ENCODE assay signal across 9 mouse cellular contexts in genomic region chr19:56396227-56396626, GRCm38 (mm10). TPM values are rescaled to one million over a fixed set of nuclear protein-coding genes. Genes with fewer than 3 reads are reported as not detected.
DNase-seq lines count a peak whose midpoint lies in the region; ATAC-seq and TF ChIP-seq lines count a peak whose summit lies in the region.
"Had no signal": no experiment of that assay in that cellular context is flagged by ENCODE, and none has a peak within 500 bp of the region (broad histone marks: within the 10 kb centered on the region; RNA-seq: fewer than 3 reads in every experiment).

No protein-coding gene starts in this region.

- H3K4me2 ChIP-seq in kidney, postnatal 0 days (ENCODE audit: low read length), result peak overlapping the region; percentile 89
- H3K4me2 ChIP-seq in intestine, embryonic 16.5 days (ENCODE audit: low read depth, low read length), result peak overlapping the region; percentile 93
- H3K4me2 ChIP-seq in neural tube, embryonic 12.5 days (replicated peaks), result peak overlapping the region; percentile 96

- intact Hi-C loops in left cerebral cortex, postnatal 14 days (cut with DNase I), result no loop called here

- no peak for TF ChIP-seq CTCF in kidney, postnatal 0 days (IDR thresholded peaks at IDR 0.05; ENCODE audit: low read depth)

- ATAC-seq in kidney, postnatal 0 days (replicated peaks; ENCODE audit: low FRiP score, low read depth), result no peak
- no peak for ATAC-seq in intestine, embryonic 16.5 days
- ATAC-seq in neural tube, embryonic 12.5 days (ENCODE audit: low FRiP score, low read depth), result no peak

- no peak overlapping the region for H3K27ac ChIP-seq in kidney, postnatal 0 days
- 0 out of 2 replicates have a peak overlapping the region, but pooled peaks have one; percentile 92 for H3K27ac ChIP-seq in embryonic facial prominence, embryonic 10.5 days (replicated peaks)
- no peak overlapping the region for H3K27ac ChIP-seq in intestine, embryonic 16.5 days (ENCODE audit: low read length)
- H3K27ac ChIP-seq in neural tube, embryonic 12.5 days, result no peak overlapping the region

- H3K9ac ChIP-seq in kidney, postnatal 0 days (ENCODE audit: low read depth, low read length), result peak overlapping the region; percentile 74
- peak overlapping the region; percentile 87 for H3K9ac ChIP-seq in intestine, embryonic 16.5 days (ENCODE audit: low read depth, low read length)
- 0 out of 2 replicates have a peak overlapping the region, but pooled peaks have one; percentile 65 for H3K9ac ChIP-seq in neural tube, embryonic 12.5 days

- H3K27me3 ChIP-seq in kidney, postnatal 0 days (ENCODE audit: insufficient read depth, low read length), result no peaks in the 10 kb centered on the region
- H3K27me3 ChIP-seq in embryonic facial prominence, embryonic 10.5 days (replicated peaks; ENCODE audit: low read depth, poor library complexity, severe bottlenecking), result peaks cover 40% of the 10 kb centered on the region
- no peaks in the 10 kb centered on the region for H3K27me3 ChIP-seq in intestine, embryonic 16.5 days (replicated peaks; ENCODE audit: control insufficient read depth, insufficient read depth, low read length)
- H3K27me3 ChIP-seq in neural tube, embryonic 12.5 days (replicated peaks), result peaks cover 39% of the 10 kb centered on the region

- H3K36me3 ChIP-seq in kidney, postnatal 0 days (ENCODE audit: insufficient read depth, low read length), result no peaks in the 10 kb centered on the region
- H3K36me3 ChIP-seq in embryonic facial prominence, embryonic 10.5 days (replicated peaks), result 0 out of 2 replicates have a peak, but pooled peaks cover 4% of the 10 kb centered on the region
- H3K36me3 ChIP-seq in intestine, embryonic 16.5 days (ENCODE audit: control insufficient read depth, insufficient read depth, low read length), result no peaks in the 10 kb centered on the region
- H3K36me3 ChIP-seq in neural tube, embryonic 12.5 days, result no peaks in the 10 kb centered on the region

- no peaks in the 10 kb centered on the region for H3K9me3 ChIP-seq in kidney, postnatal 0 days (replicated peaks; ENCODE audit: low read length)
- no peaks in the 10 kb centered on the region for H3K9me3 ChIP-seq in embryonic facial prominence, embryonic 10.5 days
- H3K9me3 ChIP-seq in intestine, embryonic 16.5 days (ENCODE audit: control insufficient read depth, low read length), result no peaks in the 10 kb centered on the region
- no peaks in the 10 kb centered on the region for H3K9me3 ChIP-seq in neural tube, embryonic 12.5 days

- 0 out of 2 replicates have a peak, but pooled peaks cover 9% of the 10 kb centered on the region for H3K4me1 ChIP-seq in kidney, postnatal 0 days (replicated peaks; ENCODE audit: insufficient read depth, low read length)
- H3K4me1 ChIP-seq in embryonic facial prominence, embryonic 10.5 days, result peaks cover 37% of the 10 kb centered on the region
- peaks cover 23% of the 10 kb centered on the region for H3K4me1 ChIP-seq in intestine, embryonic 16.5 days (ENCODE audit: control insufficient read depth, insufficient read depth, low read length)
- H3K4me1 ChIP-seq in neural tube, embryonic 12.5 days, result peaks cover 13% of the 10 kb centered on the region

- peak overlapping the region; percentile 60 for H3K4me3 ChIP-seq in kidney, postnatal 0 days (replicated peaks; ENCODE audit: low read depth, low read length)
- H3K4me3 ChIP-seq in embryonic facial prominence, embryonic 10.5 days, result peak overlapping the region; percentile 68
- peak overlapping the region; percentile 68 for H3K4me3 ChIP-seq in intestine, embryonic 16.5 days (ENCODE audit: low read length)
- peak overlapping the region; percentile 54; the same call in 1 of the 2 replicates for H3K4me3 ChIP-seq in neural tube, embryonic 12.5 days

- no peak for DNase-seq in kidney, postnatal 0 days (ENCODE audit: low spot score)
- no peak for DNase-seq in kidney, postnatal 14 days
- DNase-seq in embryonic facial prominence, embryonic 10.5 days (ENCODE audit: low spot score), result no peak
- no peak for DNase-seq in left cerebral cortex, postnatal 14 days (ENCODE audit: low spot score in 2 of 2)
- DNase-seq in left cerebral cortex, adult 18-20 months (ENCODE audit: low spot score in 2 of 2), result no peak
- no peak for DNase-seq in urinary bladder, adult 2 months (ENCODE audit: low spot score)

- WGBS in kidney, postnatal 0 days, result 36% methylated on average over 12 of the region's 12 CpGs
- 46% methylated on average over 12 of the region's 12 CpGs for WGBS in embryonic facial prominence, embryonic 10.5 days
- WGBS in intestine, embryonic 16.5 days, result 44% methylated on average over 12 of the region's 12 CpGs
- WGBS in neural tube, embryonic 12.5 days, result 45% methylated on average over 12 of the region's 12 CpGs

RNA-seq across cellular contexts. Expression of gene Casp7, which starts 0.7 kb away (rescaled TPM):
- polyA plus RNA-seq in kidney, postnatal 0 days (2015; fragmentation: Nextera tagmentation; extraction: Ambion mirVana), result 24.2 and 28.6 TPM in 2 replicates
- polyA plus RNA-seq in embryonic facial prominence, embryonic 10.5 days (2016; fragmentation: Nextera tagmentation; extraction: Ambion mirVana), result 15.9 and 17.8 TPM in 2 replicates
- 41.0 and 41.7 TPM in 2 replicates for polyA plus RNA-seq in intestine, embryonic 16.5 days (2015; fragmentation: Nextera tagmentation; extraction: Ambion mirVana)
- 16.0 and 16.4 TPM in 2 replicates for polyA plus RNA-seq in neural tube, embryonic 12.5 days (2016; fragmentation: Nextera tagmentation; extraction: Ambion mirVana)
- total RNA-seq in left cerebral cortex, postnatal 14 days (2021), result 1 to 10 TPM; 6.6 to 6.8 TPM
- total RNA-seq in left cerebral cortex, adult 18-20 months (2021), result 1 to 10 TPM; 2.9 to 3.1 TPM
- 14.4 and 16.7 TPM in 2 replicates for polyA plus RNA-seq in urinary bladder, adult 2 months (2012; rRNA removed)

RNA-seq across cellular contexts. Expression of gene Nrap, which starts 6.4 kb away (rescaled TPM):
- polyA plus RNA-seq in kidney, postnatal 0 days (2015; fragmentation: Nextera tagmentation; extraction: Ambion mirVana), result 0.41 and 0.42 TPM in 2 replicates
- polyA plus RNA-seq in embryonic facial prominence, embryonic 10.5 days (2016; fragmentation: Nextera tagmentation; extraction: Ambion mirVana), result 0.07 and 0.11 TPM in 2 replicates
- polyA plus RNA-seq in intestine, embryonic 16.5 days (2015; fragmentation: Nextera tagmentation; extraction: Ambion mirVana), result 0.33 and 0.40 TPM in 2 replicates
- polyA plus RNA-seq in neural tube, embryonic 12.5 days (2016; fragmentation: Nextera tagmentation; extraction: Ambion mirVana), result 0.19 and 0.27 TPM in 2 replicates
- total RNA-seq in left cerebral cortex, postnatal 14 days (2021), result under 1 TPM; 0.47 to 0.48 TPM
- 1 to 10 TPM in 1 of 2 experiments, under 1 TPM in 1; 0.89 to 1.1 TPM for total RNA-seq in left cerebral cortex, adult 18-20 months (2021)
- polyA plus RNA-seq in urinary bladder, adult 2 months (2012; rRNA removed), result 0.11 and 0.16 TPM in 2 replicates
- total RNA-seq: neutrophil, adult 5-6 weeks had no signal
